8 mouse cellular contexts compared by ENCODE assay signal in genomic region chr17:47923678-47924382, GRCm38 (mm10). TPM values are rescaled to one million over a fixed set of nuclear protein-coding genes. Genes with fewer than 3 reads are reported as not detected.
DNase-seq lines count a peak whose midpoint lies in the region; ATAC-seq and TF ChIP-seq lines count a peak whose summit lies in the region.

No protein-coding gene starts in this region.

- TF ChIP-seq CTCF in liver, adult 2 months (IDR thresholded peaks at IDR 0.05; ENCODE audit: low read depth, low read length) = no peak
- TF ChIP-seq CTCF in midbrain, postnatal 0 days (IDR thresholded peaks at IDR 0.05) = no peak

- H3K27me3 ChIP-seq in forebrain, embryonic 14.5 days (replicated peaks; ENCODE audit: control insufficient read depth, insufficient read depth, low read length) = 0 out of 2 replicates have a peak, but pooled peaks cover 12% of the 10 kb centered on the region
- H3K27me3 ChIP-seq in hindbrain, embryonic 12.5 days = peaks cover 15% of the 10 kb centered on the region
- H3K27me3 ChIP-seq in liver, adult 2 months (ENCODE audit: control insufficient read depth, insufficient read depth, low read length) = no peaks in the 10 kb centered on the region
- peaks cover 10% of the 10 kb centered on the region; the same call in 1 of the 2 replicates for H3K27me3 ChIP-seq in midbrain, postnatal 0 days (ENCODE audit: insufficient read depth, low read length)

- WGBS in forebrain, embryonic 14.5 days = under 1% methylated on average over 50 of the region's 65 CpGs
- under 1% methylated on average over 56 of the region's 65 CpGs for WGBS in hindbrain, embryonic 12.5 days
- WGBS in liver, adult 2 months = 1% methylated on average over 64 of the region's 65 CpGs
- WGBS in midbrain, postnatal 0 days = under 1% methylated on average over 56 of the region's 65 CpGs

- H3K79me2 ChIP-seq in liver, adult 2 months (ENCODE audit: control insufficient read depth, insufficient read depth, low read length) = peaks cover 10% of the 10 kb centered on the region; the same call in 1 of the 2 replicates

- ATAC-seq in CD4-positive, CD25-positive, alpha-beta regulatory T cell, adult 4 months = peak; percentile 0
- ATAC-seq in forebrain, embryonic 14.5 days = peak; percentile 56
- ATAC-seq in hindbrain, embryonic 12.5 days (ENCODE audit: low FRiP score) = peak; percentile 43
- ATAC-seq in midbrain, postnatal 0 days (ENCODE audit: low FRiP score) = peak; percentile 52

- H3K4me2 ChIP-seq in forebrain, embryonic 14.5 days (ENCODE audit: low read length) = peak overlapping the region; percentile 93
- peak overlapping the region; percentile 87 for H3K4me2 ChIP-seq in hindbrain, embryonic 12.5 days (replicated peaks)
- H3K4me2 ChIP-seq in midbrain, postnatal 0 days (ENCODE audit: low read depth, low read length, poor library complexity, severe bottlenecking) = peak overlapping the region; percentile 100

- no peaks in the 10 kb centered on the region for H3K9me3 ChIP-seq in forebrain, embryonic 14.5 days (replicated peaks; ENCODE audit: control insufficient read depth, low read length)
- H3K9me3 ChIP-seq in hindbrain, embryonic 12.5 days (replicated peaks) = no peaks in the 10 kb centered on the region
- no peaks in the 10 kb centered on the region for H3K9me3 ChIP-seq in midbrain, postnatal 0 days (ENCODE audit: low read length)

- H3K36me3 ChIP-seq in forebrain, embryonic 14.5 days (ENCODE audit: control insufficient read depth, insufficient read depth, low read length) = 0 out of 2 replicates have a peak, but pooled peaks cover 2% of the 10 kb centered on the region
- no peaks in the 10 kb centered on the region for H3K36me3 ChIP-seq in hindbrain, embryonic 12.5 days
- no peaks in the 10 kb centered on the region for H3K36me3 ChIP-seq in liver, adult 2 months (ENCODE audit: control insufficient read depth, insufficient read depth, low read length)
- H3K36me3 ChIP-seq in midbrain, postnatal 0 days (ENCODE audit: insufficient read depth, low read length) = no peaks in the 10 kb centered on the region

- H3K4me3 ChIP-seq in forebrain, embryonic 14.5 days (ENCODE audit: low read depth, low read length) = peak overlapping the region; percentile 87
- peak overlapping the region; percentile 78 for H3K4me3 ChIP-seq in hindbrain, embryonic 12.5 days
- H3K4me3 ChIP-seq in liver, adult 2 months (ENCODE audit: insufficient read depth, low read depth, low read length) = peak overlapping the region; percentile 83
- peak overlapping the region; percentile 86 for H3K4me3 ChIP-seq in midbrain, postnatal 0 days (ENCODE audit: low read depth, low read length)

- peak overlapping the region; percentile 95 for H3K27ac ChIP-seq in forebrain, embryonic 14.5 days (ENCODE audit: low read depth, low read length)
- peak overlapping the region; percentile 93 for H3K27ac ChIP-seq in hindbrain, embryonic 12.5 days
- H3K27ac ChIP-seq in liver, adult 2 months (replicated peaks; ENCODE audit: insufficient read depth, low read depth, low read length) = peak overlapping the region; percentile 67
- peak overlapping the region; percentile 55 for H3K27ac ChIP-seq in midbrain, postnatal 0 days (ENCODE audit: low read depth, low read length)

- TF ChIP-seq POLR2A in liver, adult 2 months (IDR thresholded peaks at IDR 0.05; ENCODE audit: extremely low read depth, insufficient read depth, low read length) = no peak

- H3K9ac ChIP-seq in forebrain, embryonic 14.5 days (ENCODE audit: low read length) = peak overlapping the region; percentile 82
- H3K9ac ChIP-seq in hindbrain, embryonic 12.5 days = peak overlapping the region; percentile 88
- peak overlapping the region; percentile 94 for H3K9ac ChIP-seq in liver, adult 2 months (ENCODE audit: low read depth, low read length)
- peak overlapping the region; percentile 59 for H3K9ac ChIP-seq in midbrain, postnatal 0 days (replicated peaks; ENCODE audit: low read length, poor library complexity, severe bottlenecking)

- H3K4me1 ChIP-seq in forebrain, embryonic 14.5 days (ENCODE audit: control insufficient read depth, insufficient read depth, low read length) = peaks cover 21% of the 10 kb centered on the region
- peaks cover 58% of the 10 kb centered on the region for H3K4me1 ChIP-seq in hindbrain, embryonic 12.5 days
- H3K4me1 ChIP-seq in liver, adult 2 months (ENCODE audit: control insufficient read depth, insufficient read depth, low read length) = peaks cover 6% of the 10 kb centered on the region
- peaks cover 5% of the 10 kb centered on the region for H3K4me1 ChIP-seq in midbrain, postnatal 0 days (ENCODE audit: insufficient read depth, low read length)

- peak; percentile 56 to 57 for DNase-seq in adrenal gland, adult 18-20 months (ENCODE audit: low spot score in 2 of 2)
- DNase-seq in forebrain, embryonic 14.5 days (ENCODE audit: low spot score) = peak; percentile 46
- DNase-seq in liver, adult 2 months (ENCODE audit: extremely low read depth, low read depth, low spot score) = no peak
- DNase-seq in midbrain, postnatal 0 days (ENCODE audit: low spot score) = no peak
- peak; percentile 33 for DNase-seq in thymus, postnatal 0 days (ENCODE audit: low spot score)
- no peak for DNase-seq in right cerebral cortex, postnatal 36 days (ENCODE audit: low spot score in 2 of 2)

RNA-seq across cellular contexts. Expression of gene Foxp4, which starts 0.6 kb away (rescaled TPM):
- polyA plus RNA-seq in CD4-positive, CD25-positive, alpha-beta regulatory T cell, adult 4 months (2017; shearing (Covaris generic)) = 1 to 10 TPM; 2.1 to 4.4 TPM
- 10 to 100 TPM; 20.0 to 26.1 TPM for total RNA-seq in adrenal gland, adult 18-20 months (2021)
- polyA plus RNA-seq in forebrain, embryonic 14.5 days (2014; fragmentation: Nextera tagmentation; extraction: Ambion mirVana) = 20.3 and 29.9 TPM in 2 replicates
- 40.6 and 41.7 TPM in 2 replicates for polyA plus RNA-seq in hindbrain, embryonic 12.5 days (2016; fragmentation: Nextera tagmentation; extraction: Ambion mirVana)
- total RNA-seq in liver, adult 2 months (2014; rRNA removed) = 2.0 and 4.1 TPM in 2 replicates
- polyA plus RNA-seq in liver, adult 2 months (2012; rRNA removed) = 18.5 and 24.6 TPM in 2 replicates
- total RNA-seq in midbrain, postnatal 0 days (2014; rRNA removed) = 129 and 200 TPM in 2 replicates
- 50.8 and 55.4 TPM in 2 replicates for polyA plus RNA-seq in midbrain, postnatal 0 days (2015; fragmentation: Nextera tagmentation; extraction: Ambion mirVana)
- polyA plus RNA-seq in thymus, postnatal 0 days (2015; fragmentation: Nextera tagmentation; extraction: Ambion mirVana) = 18.0 TPM in 2 replicates

Comparison
In these comparisons a context has a peak if more than half of its experiments do, and no peak if none do; other contexts are left out.
1. ATAC-seq: peak in every context shown above with its lines; median percentile 56 in forebrain, embryonic 14.5 days; 52 in midbrain, postnatal 0 days; 43 in hindbrain, embryonic 12.5 days; 0 in CD4-positive, CD25-positive, alpha-beta regulatory T cell, adult 4 months.
2. DNase-seq: peak in adrenal gland, adult 18-20 months (2 of 2), forebrain, embryonic 14.5 days (single experiment) and thymus, postnatal 0 days (single experiment); none in liver, adult 2 months (single experiment), midbrain, postnatal 0 days (single experiment) and right cerebral cortex, postnatal 36 days (0 of 2).
3. Peak in every context shown above with its lines, with median percentiles within 50 percentile points of each other: H3K27ac ChIP-seq, H3K4me2 ChIP-seq, H3K4me3 ChIP-seq and H3K9ac ChIP-seq.